Mouse (Mus musculus) heart, postnatal 0 days (tissue): ENCODE measurements at regions not wholly inside any gene's neighbourhood (a gene's known extent, or its start where the extent isn't known, plus 50 kb on each side); places are given as distances from the start of the nearest gene placed in this dataset.

Experiments used
- ATAC-seq: fragments of 200-750 bp; cut with Nextera tagmentation; 2 replicates; pipeline ENCODE4 v1.8.0; 2017; ENCODE audit warnings: low read depth, moderate number of reproducible peaks, moderate library complexity; ENCODE audit not compliant: insufficient read depth
- DNase-seq: peaks from one replicate; pipeline ENCODE4 v3.0.0-alpha.2; 2016; ENCODE audit warnings: low spot score
- H3K27ac ChIP-seq: fragments of 300-500 bp; sonication (generic); 2 replicates; pipeline ENCODE4 v1.5.1; 2014; ENCODE audit warnings: low read depth, mild to moderate bottlenecking
- H3K27me3 ChIP-seq: fragments of 300-500 bp; sonication (generic); 2 replicates; pipeline ENCODE4 v1.6.1; 2014; ENCODE audit warnings: low read length, mixed read lengths; ENCODE audit not compliant: control insufficient read depth, insufficient read depth
- H3K36me3 ChIP-seq: fragments of 300-500 bp; sonication (generic); replicated peaks from 2 replicates; pipeline ENCODE4 v1.6.1; 2014; ENCODE audit warnings: low read length, mixed read lengths; ENCODE audit not compliant: control insufficient read depth, insufficient read depth
- H3K4me1 ChIP-seq: fragments of 300-500 bp; sonication (generic); 2 replicates; pipeline ENCODE4 v1.6.1; 2014; ENCODE audit warnings: antibody characterized with exemption; ENCODE audit not compliant: control insufficient read depth, insufficient read depth
- H3K4me2 ChIP-seq: fragments of 300-500 bp; sonication (generic); 2 replicates; pipeline ENCODE4 v1.6.1; 2014; ENCODE audit warnings: low read depth, mild to moderate bottlenecking, low read length, moderate library complexity
- H3K4me3 ChIP-seq: fragments of 300-500 bp; sonication (generic); 2 replicates; pipeline ENCODE4 v1.5.1; 2014; ENCODE audit warnings: low read depth, low read length
- H3K9ac ChIP-seq: fragments of 300-500 bp; sonication (generic); replicated peaks from 2 replicates; pipeline ENCODE4 v1.6.1; 2014; ENCODE audit warnings: low read depth, low read length, mixed read lengths
- H3K9me3 ChIP-seq: fragments of 300-500 bp; sonication (generic); replicated peaks from 2 replicates; pipeline ENCODE4 v1.6.1; 2016; ENCODE audit warnings: low read length; ENCODE audit not compliant: control insufficient read depth
- CTCF ChIP-seq: IDR thresholded peaks from 2 replicates; pipeline ENCODE4 v1.5.1; 2016; ENCODE audit warnings: antibody characterized with exemption, control low read depth, low read depth
- EP300 ChIP-seq: IDR thresholded peaks from 2 replicates; pipeline ENCODE4 v1.6.1; 2016; ENCODE audit warnings: antibody characterized with exemption, low read depth
- WGBS: fragments of 180-500 bp; shearing (Covaris S2); extraction: QIAGEN DNeasy Blood & Tissue Kit; methylation state at CpG from one replicate; pipeline ENCODE4 v1.1.7; 2014; 5-methylcytosine and 5-hydroxymethylcytosine counted together

GRCm38 (mm10) chr7:110695729-110696128, 68.3 kb downstream of the Adm start:
- Histone ChIP-seq H3K4me1 (no peaks in the 10 kb centered on the region), H3K9me3 (no peaks in the 10 kb centered on the region), H3K4me2 (no peak overlapping the region), H3K4me3 (no peak overlapping the region), H3K27ac (no peak overlapping the region), H3K36me3 (no peaks in the 10 kb centered on the region), H3K9ac (no peak overlapping the region), H3K27me3 (no peaks in the 10 kb centered on the region)
- ATAC-seq (no peak), DNase-seq (no peak)
- TF ChIP-seq EP300 = no peak
- TF ChIP-seq CTCF = no peak
- 73% methylated on average over 8 of the region's 8 CpGs for WGBS

GRCm38 (mm10) chr7:110698211-110699153, 69.5 kb upstream of the Ampd3 start:
- Histone ChIP-seq H3K4me1 (0 out of 2 replicates have a peak, but pooled peaks cover 6% of the 10 kb centered on the region), H3K4me3 (no peak overlapping the region), H3K27me3 (no peaks in the 10 kb centered on the region), H3K9me3 (no peaks in the 10 kb centered on the region), H3K27ac (no peak overlapping the region), H3K9ac (no peak overlapping the region), H3K4me2 (no peak overlapping the region), H3K36me3 (no peaks in the 10 kb centered on the region)
- WGBS = 61% methylated on average over 17 of the region's 17 CpGs
- TF ChIP-seq EP300 (no peak), CTCF (no peak)
- no peak; the same call in 1 of the 2 replicates for ATAC-seq
- DNase-seq = no peak

- Histone ChIP-seq H3K27ac (no peak overlapping the region), H3K9me3 (no peaks in the 10 kb centered on the region), H3K27me3 (no peaks in the 10 kb centered on the region), H3K4me1 (0 out of 2 replicates have a peak, but pooled peaks cover 6% of the 10 kb centered on the region), H3K9ac (no peak overlapping the region), H3K36me3 (no peaks in the 10 kb centered on the region), H3K4me3 (no peak overlapping the region), H3K4me2 (no peak overlapping the region)
- no peak for TF ChIP-seq CTCF
- no peak for TF ChIP-seq EP300
- ATAC-seq = no peak
- 81% methylated on average over 11 of the region's 11 CpGs for WGBS
- no peak for DNase-seq
Measured at GRCm38 (mm10) chr7:110699596-110699995, 68.4 kb upstream of the Ampd3 start.

GRCm38 (mm10) chr7:110701681-110702413, 66.2 kb upstream of the Ampd3 start:
- H3K27ac ChIP-seq = no peak overlapping the region
- 44% methylated on average over 11 of the region's 11 CpGs for WGBS
- H3K36me3 ChIP-seq = no peaks in the 10 kb centered on the region
- H3K4me1 ChIP-seq = 0 out of 2 replicates have a peak, but pooled peaks cover 6% of the 10 kb centered on the region
- no peak for DNase-seq
- no peak overlapping the region for H3K4me3 ChIP-seq
- H3K9ac ChIP-seq = no peak overlapping the region
- H3K27me3 ChIP-seq = 0 out of 2 replicates have a peak, but pooled peaks cover 3% of the 10 kb centered on the region
- no peaks in the 10 kb centered on the region for H3K9me3 ChIP-seq
- H3K4me2 ChIP-seq = no peak overlapping the region
- TF ChIP-seq EP300 = no peak
- TF ChIP-seq CTCF = no peak
- 0 out of 2 replicates have a peak, but pooled peaks have one; percentile 47 for ATAC-seq

- H3K4me1 ChIP-seq = 0 out of 2 replicates have a peak, but pooled peaks cover 9% of the 10 kb centered on the region
- no peak for ATAC-seq
- DNase-seq = no peak
Measured at GRCm38 (mm10) chr7:110702414-110702783, 65.6 kb upstream of the Ampd3 start.

More at GRCm38 (mm10) chr7:110702414-110702783, 65.6 kb upstream of the Ampd3 start:
- WGBS = 57% methylated on average over 6 of the region's 6 CpGs
- H3K4me2 ChIP-seq = no peak overlapping the region
- no peak overlapping the region for H3K9ac ChIP-seq
- H3K9me3 ChIP-seq = no peaks in the 10 kb centered on the region
- H3K4me3 ChIP-seq = no peak overlapping the region
- TF ChIP-seq EP300 = no peak
- H3K27me3 ChIP-seq = 0 out of 2 replicates have a peak, but pooled peaks cover 3% of the 10 kb centered on the region
- no peak overlapping the region for H3K27ac ChIP-seq
- H3K36me3 ChIP-seq = no peaks in the 10 kb centered on the region
